Mouse (Mus musculus) adipocyte (in vitro differentiated cells): Measurements from ENCODE around the gene Ccz1.
"Not testable (repeated sequence)": the region's sequence is repeated elsewhere in the genome, so short reads cannot be mapped to it uniquely, and the experiment has no call there.

Experiments
- DNase-seq: peaks from one replicate; pipeline ENCODE4 v3.0.0-alpha.2; 2016; ENCODE audit warnings: low spot score

The Ccz1 gene

DNA sequence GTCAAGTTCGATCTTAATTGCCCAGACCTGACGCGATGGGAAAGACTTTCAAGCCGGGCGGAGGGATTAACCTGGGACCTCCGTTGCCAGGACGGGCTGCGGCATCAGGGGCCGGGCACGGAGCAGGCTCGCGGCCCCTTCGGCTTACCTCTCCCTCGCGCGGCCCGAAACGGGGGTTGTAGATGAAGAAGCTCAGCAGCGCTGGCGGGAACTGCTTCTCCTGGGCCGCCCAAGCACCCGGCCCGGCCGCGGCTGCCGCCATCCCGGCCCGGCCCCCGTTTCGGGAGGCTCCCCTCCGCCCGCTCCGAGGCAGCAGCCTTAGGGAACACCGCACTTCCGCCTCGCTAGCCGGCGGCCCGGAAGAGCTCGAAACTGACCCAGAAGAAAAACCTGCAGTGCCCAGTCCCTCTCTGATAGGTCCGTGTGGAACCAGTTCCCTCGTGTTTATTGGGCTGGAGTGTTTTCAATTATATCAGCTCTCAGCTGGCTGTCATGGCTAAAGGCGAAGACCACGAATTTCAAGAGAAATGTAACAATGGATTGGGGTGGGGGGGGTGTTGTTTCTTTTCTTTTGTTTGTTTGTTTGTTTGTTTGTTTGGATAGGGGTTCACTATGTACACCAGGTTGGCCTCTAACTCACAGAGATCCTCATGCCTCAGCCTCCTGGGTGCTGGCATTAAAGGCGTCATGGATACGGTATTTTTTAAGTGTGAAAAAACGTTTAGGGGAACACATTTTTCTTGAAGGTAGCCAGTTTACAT lies at the start of gene Ccz1:
Gene Ccz1, minus strand, starts transcription at position 327 of the 761 bp plus-strand sequence.
- peak; percentile 92 for DNase-seq

DNA sequence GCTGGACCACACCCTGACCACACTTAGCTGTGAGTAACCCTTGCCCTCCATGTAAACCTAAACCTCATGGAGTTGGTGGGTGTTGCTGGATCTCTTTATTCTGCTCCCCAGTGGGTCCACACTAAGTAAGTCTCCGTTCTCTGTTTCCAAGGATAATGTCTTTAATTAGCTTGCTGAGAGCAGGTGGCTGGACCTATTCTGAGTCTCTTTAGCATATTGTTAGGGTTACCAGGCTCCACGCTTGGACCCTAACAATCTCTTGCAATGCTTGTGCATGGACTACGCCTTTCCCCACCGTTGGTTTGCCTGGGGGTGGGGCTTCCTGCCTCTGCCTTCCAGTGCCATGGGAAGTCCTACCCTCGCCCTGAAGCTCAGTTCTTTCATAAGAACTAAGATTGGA lies 49.4 kb upstream of the Ccz1 start:
- no peak for DNase-seq

DNA sequence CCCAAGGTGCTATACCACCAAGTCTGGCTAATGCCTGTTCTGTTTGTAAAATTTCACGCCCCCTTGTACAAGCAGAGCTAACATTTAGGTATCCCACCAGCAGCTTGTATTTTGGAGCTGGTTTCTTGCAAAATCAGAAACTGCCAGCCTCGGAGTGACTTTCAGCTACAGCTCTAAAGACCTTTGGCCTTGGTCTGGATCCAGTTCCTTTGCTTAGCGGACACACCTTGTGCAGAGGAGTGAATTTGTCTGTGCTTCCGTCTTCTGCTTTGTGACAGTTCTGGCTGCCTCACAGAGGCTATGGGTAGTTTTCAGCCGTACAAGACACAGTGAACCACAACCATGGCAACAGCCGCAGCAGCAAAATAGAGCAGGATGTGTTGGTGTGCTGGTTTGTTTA lies 39.7 kb upstream of the Ccz1 start:
- no peak for DNase-seq

DNA sequence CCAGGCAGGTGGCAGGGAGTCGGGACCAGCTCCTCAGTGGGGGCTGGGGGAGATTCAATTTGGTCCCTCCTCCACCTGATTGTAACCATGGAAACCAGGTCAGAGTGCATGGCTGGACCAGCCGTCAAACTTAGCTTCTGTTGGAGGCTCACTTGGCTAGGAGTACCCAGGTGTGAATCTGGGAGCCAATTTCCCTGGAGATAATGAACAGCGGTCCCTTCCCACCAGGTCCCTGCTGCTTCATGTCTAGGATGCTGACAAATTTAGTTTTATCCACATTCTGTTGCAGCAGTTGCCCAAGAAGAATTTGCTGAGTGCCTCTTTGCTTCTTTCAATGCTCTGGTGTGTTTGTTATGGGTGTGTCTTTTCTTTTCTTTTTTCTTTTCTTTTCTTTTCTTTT lies 38.8 kb upstream of the Ccz1 start:
- DNase-seq: no peak

DNA sequence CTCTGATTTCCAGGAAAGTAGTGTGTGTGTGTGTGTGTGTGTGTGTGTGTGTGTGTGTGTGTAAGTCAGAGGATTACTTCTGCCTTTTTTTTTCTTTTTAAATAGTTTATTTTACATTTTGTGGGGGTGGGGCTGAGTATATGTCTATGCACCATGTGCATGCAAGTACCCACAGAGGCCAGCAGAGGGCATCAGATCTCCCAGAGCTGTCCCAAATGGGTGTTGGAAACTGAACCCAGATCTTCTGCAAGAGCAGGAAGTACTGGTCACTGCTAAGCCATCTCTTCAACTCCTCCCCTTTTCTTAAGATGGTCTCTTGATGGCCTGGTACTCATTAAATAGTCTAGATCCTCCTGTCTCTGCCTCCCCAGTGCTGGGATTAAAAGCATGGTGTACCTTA lies 36.6 kb upstream of the Ccz1 start:
- no peak for DNase-seq

DNA sequence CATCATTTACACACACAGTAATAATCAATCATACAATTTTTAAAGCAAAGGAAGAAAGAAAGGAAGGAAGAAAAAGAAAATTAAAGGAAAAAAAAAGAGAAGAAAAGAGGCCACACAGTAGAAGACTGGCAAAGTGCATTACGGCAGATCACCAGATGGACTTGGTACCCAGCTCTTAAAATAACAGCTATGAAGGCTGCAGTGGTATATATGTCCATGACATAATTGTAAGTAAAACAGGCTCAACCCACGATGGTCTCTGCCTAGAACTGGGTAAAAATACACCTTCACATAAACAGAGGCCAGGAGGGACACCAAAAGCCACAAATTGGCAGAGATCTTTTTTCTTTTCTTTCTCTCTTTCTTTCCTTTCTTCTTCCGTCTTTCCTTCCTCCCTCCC lies 35.2 kb upstream of the Ccz1 start:
- no peak for DNase-seq

DNA sequence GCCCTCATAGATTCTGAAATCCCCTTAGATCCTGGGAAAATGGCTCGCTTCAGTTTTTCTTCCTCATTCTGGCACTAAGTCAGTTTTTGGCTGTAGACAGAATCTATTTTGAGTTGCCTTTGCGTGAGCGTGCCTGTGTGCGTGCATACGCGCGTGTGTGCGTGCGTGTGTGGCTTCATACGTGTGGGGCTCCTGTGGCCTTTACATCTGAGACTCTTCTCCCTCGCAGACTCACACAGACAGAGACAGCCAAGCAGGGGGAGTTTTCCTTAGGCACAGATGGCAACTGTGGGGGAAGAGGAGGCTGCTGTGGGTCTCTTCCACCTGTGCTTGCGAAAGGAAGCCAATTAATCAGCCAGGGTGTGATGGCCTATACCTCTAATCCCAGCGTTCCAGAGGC lies 32.6 kb upstream of the Ccz1 start:
- DNase-seq: no peak

DNA sequence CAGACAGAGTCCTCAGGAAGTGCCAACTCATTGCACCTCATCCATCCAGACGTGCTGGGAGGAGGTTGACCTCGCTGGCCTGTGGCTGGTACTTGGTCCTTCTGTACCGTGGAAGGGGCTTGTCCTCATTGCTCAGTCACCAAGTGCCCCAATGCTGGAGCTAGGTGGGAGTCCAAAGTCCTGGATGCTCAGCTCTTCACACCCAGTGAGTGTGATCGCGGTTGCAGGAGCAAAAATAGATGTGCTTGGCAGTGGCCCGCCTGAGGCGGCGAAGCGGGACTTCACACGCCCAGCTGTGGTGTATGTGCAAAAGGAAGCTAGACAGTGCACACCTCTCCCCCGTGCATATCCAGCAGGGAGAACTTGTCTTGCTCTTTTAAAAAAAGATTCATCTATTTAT lies 28.5 kb upstream of the Ccz1 start:
- DNase-seq: no peak

DNA sequence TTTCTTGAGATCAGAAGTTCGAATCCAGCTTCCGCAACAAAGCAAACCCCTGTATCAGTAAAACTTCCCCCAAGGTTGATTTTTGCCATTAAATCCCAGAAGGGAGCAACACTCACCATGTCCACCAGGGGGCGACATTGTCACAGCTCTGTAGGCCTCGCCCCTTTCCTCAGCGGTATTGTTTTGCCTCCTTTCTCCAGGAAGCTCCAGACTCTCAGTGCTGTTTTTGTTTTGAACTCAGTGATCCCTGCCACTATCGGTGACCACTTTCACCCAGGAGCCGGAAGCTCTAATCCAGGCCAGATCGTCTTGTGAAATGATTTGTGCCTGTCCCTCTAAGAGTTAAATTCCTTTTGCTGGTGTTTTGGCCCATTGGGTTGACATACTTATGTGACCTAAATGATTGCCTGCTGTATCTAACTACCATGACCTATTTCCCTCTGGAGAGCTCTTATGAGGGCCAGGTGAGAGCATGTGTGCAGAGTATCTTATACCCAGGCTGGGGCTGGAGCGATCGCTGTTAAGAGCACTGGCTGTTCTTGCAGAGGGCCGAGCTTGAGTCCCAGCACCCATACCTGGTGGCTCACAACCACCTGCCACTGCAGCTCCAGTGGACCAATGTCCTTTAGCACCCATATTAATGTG lies 26.2 kb upstream of the Ccz1 start:
- peak; percentile 82 for DNase-seq

DNA sequence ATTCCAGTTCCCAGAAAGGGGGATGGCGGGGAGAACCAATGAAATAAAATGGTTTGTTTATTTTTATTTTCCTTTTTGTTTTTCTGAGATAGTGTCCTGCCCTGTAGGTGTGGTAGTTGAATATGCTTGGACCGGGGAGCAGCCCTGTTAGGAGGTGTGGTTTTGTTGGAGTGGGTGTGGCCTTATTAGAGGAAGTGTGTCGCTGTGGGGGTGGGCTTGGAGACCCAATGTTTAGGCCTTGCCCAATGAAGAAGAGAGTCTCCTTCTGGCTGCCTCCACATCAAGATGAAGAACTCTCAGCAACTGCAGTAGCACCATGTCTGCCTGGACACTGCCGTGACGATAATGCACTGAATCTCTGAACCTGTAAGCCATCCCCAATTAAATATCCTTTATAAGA lies 25.2 kb upstream of the Ccz1 start:
- DNase-seq: no peak

DNA sequence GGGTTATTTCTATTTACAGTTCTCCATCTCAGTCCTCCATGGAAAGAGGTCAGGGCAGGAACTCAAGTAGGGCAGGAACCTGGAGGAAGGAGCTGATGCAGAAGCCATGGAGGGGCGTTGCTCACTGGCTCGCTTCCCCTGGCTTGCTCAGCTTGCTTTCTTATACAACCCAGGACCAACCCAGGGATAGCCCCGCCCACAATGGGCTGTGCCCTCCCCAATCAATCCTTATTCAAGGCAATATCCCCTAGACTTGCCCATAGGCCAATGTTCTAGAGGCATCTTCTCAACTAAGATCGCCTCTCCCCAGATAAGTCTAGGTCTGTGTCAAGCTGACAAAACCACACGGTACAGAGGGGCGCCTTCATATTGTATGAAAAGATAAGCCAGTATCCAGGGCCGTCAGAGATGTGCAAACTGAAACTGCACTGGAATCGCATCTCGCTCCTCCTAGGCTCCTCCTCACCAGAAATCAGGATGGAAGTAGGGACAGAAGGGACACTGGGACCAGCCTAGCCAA lies 24.5 kb upstream of the Ccz1 start:
- DNase-seq: no peak

DNA sequence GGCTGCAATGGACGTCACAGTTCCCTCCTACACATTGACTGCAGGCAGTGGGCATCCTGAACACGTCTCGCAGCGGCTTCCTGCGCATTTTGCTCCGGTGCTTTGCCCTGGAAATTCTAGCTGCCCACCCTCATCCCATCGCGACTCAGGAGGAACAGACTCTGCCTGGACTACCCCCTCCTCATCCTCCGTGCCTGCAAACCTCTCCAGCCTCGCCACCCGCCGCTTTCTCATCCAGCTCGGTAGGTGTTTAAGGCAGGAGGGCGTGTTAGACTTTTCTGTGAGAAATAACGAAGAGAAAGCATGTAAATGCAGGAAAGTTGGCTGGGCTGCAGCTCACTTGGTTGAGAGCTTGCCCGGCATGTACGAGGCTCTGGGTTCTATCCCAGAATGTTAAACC lies 22.3 kb upstream of the Ccz1 start:
- no peak for DNase-seq

DNA sequence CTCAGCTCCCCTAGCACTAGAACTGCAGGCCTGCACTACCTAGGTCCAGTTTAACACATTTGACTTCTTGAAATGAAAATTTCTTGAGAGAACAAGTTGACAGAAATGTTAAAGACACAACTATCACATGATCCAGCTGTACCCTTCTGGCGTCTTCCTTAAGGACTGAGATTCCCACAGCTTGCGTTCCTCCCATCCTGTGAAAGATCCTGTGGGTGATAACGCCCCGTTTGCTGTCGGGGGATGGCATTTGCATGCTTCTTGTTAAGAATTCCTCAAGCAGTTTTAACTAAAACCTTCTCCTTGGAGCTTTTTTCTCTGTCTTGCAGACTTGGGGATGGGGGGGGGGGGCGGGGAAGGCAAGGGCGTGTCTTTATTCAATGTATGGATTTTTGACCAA lies 19.9 kb upstream of the Ccz1 start:
- DNase-seq: no peak

DNA sequence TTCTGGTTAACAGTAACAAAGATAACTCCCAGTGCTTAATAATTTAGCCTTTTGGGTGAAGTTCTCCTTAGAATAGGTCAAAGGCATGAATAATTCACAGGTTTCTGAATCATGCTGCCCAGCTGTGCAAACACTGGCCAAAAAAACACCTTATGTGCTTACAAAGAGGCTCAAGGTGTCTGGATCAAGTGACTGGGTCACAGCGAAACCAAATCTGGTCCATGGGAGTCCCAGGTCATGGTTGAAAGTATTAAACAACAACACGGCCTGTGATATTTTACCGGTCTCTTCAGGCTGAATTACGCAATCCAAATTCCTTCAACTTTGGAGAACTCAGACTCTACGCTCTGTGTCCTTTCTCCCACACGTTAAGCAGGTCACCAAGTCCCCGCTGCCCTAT lies 17.8 kb upstream of the Ccz1 start:
- DNase-seq: no peak

DNA sequence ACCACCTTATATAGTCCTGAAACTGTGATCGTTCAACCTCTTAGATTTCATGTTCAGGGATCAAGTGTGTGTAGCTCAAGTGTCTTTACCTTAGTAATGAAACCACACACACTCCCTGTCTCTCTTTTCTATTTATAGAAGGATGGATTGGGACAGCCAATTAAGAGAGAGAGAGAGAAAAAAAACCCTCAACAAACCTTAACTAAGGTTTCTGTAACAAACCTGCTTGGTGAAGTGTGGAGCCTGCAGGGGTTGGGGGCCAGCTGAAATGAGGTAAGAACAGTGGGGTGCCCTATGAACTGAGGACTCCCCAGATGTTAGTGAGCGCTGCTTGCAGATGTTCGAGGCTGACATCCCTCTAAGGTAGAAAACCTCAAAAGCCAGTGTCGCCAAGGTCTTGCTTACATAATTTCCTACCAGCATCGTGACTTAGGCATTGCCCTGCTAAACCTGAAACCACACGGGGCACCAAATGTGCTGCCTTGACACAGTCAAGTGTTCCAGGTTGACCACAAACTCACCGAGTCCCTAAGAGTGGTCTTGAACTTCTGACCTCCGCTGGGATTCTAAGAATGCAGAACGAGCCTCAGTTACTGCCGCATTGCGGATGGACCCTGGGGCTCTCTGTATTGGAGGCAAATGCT lies 12.1 kb upstream of the Ccz1 start, which contains the start of gene Ocm:
Gene Ocm, minus strand, starts transcription at position 51 of the 644 bp plus-strand sequence.
- DNase-seq: no peak

DNA sequence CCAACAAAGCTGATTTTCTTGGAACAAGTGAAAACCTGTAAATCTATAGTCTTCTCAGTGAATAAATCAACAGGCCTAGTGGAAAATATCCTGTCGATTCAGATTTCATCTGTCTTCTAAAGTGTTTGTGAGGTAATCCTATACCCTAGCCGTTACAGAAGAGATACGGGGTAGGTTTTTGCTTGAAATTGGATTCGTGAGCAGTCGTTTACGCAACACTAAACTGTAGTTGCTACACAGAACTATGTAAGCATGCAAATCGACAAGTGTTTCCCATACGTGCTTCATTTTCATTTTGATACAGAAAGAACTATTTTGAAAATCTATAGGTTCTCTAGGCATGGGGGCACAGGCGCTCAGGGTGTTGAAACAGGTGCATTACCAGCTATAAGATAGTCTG lies 1.2 kb upstream of the Ccz1 start:
- no peak for DNase-seq

DNA sequence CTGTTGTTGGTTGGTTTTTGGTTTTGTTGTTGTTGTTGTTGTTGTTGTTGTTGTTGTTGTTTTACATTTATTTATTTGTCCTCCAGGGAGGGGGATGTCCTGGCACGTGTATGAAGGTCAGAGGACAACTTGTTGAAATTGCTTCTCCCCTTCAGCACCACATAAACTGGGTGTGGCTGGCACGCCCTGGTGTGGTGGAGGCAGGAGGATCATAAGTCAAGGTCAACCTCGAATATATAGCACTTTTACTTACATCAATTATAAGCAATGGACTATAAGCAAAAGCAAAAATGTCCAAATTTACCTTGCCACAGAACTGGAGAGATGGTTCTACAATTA lies 604 bp upstream of the Ccz1 start:
- DNase-seq: no peak

DNA sequence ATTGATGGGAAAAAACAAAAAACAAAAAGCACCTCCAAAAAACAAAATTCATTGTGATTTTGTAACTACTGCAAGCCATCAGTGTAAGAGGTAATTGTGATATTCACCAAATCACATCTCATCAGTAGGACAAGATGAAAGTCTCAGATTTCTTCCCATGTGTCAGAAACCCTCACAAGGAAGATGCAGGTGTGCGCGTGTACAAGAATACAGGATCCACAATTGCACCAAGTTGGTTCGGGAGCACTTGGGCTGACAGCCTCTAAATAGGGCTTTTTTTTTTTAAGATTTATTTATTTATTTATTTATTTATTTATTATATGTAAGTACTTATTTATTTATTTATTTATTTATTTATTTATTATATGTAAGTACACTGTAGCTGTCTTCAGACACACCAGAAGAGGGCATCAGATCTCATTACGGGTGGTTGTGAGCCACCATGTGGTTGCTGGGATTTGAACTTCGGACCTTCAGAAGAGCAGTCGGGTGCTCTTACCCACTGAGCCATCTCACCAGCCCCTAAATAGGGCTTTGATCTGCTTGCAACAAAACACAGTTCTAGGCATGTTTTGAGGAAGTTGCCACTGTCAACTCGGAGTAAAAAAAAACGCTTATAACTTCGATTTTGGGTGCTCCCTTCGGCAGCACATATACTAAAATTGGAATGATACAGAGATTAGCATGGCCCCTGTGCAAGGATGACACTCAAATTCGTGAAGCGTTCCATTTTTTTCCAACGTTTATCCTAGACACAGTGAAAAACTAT lies 1.1 kb downstream of the Ccz1 start:
- DNase-seq: not testable (repeated sequence)

DNA sequence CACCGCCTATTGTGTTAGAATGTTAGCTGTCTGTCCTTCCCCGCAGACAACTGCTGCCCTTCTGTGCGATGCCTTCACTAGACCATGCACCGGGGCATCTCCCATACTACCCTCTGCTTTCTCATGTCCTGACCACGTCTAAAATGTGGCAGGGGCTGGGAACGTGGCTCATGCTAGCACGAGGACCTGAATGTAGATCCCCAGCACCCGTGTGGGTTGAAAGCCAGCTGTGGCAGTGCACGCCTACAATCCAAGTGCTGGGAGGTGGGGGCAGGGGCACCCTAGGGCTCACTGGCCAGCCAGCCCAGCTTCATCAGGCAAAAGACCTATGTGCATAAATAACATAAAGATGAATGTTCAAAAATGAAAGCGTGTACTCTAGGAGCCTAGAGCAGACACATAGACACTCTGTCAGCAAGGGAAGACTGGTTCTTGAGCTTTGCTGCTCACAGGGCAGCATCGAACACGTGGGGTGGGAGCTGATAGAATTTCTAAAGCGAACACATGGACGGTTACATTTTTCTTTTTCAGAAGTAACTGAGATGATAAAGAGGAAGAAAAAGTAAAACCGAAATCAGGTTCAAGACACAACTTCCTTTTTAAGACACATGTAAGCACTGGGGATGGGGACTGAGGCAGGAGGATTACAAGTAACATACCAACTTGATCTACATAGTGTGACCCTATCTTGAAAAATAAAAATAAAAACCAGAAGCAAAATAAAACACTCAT lies 12.1 kb downstream of the Ccz1 start:
- DNase-seq: no peak

DNA sequence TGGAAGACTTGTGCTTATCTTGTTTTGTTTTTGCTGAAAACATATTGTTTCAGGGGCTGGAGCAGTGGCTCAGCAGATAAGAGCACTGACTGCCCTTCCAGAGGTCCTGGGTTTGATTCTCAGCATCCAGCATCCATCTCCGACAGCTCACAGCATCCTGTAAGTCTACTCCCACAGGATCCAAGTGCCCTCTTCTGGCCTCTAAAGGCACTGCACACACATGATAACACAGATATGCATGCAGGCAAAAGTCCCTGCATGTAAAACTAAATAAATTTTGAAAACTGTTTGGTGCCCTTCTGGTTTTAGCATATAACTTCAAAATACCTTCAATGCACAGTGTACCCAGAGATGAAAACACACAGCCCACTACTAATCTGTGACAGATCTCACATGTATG lies 15.3 kb downstream of the Ccz1 start:
- DNase-seq: no peak

DNA sequence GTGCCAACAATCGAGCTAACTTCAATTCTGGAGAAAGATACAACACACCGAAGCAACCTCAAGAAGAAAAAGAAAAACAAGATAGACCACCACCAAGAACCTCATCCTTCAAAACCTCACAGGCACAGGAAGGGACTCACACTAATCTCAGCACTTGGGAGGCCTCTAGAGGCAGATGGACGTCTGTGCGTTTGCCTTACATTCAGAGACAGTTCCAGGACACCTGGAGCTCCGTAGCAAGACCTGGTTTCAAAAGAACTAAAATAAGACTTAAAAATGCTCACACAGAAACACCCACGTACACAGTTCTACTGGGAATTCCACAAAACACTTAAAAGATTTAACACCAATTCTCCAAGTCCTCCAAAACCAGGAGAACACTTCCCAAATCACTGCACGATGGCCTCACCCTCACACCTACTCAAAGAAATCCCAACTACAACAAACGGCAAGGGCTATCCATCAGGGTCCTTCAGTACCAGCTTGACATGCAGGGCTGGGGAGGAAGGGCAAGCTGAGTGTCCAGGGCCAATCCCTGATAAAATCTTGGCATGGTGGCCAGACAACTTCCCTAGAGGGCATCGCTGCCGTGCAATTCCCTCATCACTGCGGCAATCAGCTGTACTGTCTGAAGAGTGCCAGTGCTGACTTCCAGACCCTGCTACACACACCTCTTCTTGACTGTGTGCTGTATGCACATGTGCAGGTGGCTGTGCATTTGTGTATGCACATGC lies 19.9 kb downstream of the Ccz1 start:
- DNase-seq: no peak
